Mouse (Mus musculus): Measurements from ENCODE around the gene Jkamp.

DNA sequence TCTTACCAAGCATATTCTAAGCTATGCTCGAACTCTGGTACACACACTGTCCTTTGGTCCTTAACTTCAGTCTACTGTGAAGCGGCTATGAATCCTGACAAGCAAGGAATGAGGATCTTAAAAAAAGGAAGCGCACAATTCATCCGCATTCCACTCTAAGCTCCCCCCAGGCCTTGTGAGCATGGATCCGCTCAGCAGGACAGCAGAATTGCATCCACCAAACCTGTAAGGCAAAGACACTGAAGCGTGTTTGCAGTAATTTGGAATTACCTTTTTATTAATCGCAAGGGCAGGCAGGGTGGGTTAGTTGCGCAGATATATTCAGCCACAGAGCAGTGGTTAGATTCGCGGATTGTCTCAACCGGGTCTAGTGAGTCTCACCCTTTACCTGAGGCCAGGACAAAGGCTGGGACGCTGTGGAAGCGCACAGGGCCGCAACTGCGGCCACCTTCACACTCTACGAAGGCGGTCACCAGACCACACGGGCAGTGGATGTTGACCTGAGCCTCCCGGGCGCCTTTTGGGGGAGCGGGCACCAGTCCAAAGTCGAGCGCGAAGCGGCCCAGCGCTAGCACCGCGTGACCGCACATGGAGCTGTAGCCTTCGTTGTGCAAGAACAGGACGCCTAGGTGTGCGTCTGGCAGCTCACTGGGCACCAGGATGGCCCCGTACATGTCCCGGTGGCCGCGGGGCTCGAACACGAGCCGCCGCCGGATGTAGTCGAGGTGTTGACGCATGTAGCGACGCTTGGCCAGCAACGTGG lies 947 bp upstream of the Jkamp start:
- TF ChIP-seq CTCF (IDR thresholded peaks at IDR 0.05; ENCODE audit: borderline replicate concordance, insufficient read depth, low read length) (no peak), POLR2A (IDR thresholded peaks at IDR 0.05; ENCODE audit: low read depth, low read length) (peak; percentile 50)

Measured in embryonic fibroblast, embryonic 13.5 days (primary cell).